Mouse (Mus musculus): ENCODE results near the gene Ccdc71l. TPM values are rescaled to one million over a fixed set of nuclear protein-coding genes. Genes with fewer than 3 reads are reported as not detected.

Ccdc71l gene
- polyA plus RNA-seq, 1 experiment from 2014 or later: 3.4 TPM

- 87% methylated on average over 2 of the region's 2 CpGs for WGBS
Measured at GRCm38 (mm10) chr12:32381011-32381410, 2.5 kb downstream of the Ccdc71l start.

DNA sequence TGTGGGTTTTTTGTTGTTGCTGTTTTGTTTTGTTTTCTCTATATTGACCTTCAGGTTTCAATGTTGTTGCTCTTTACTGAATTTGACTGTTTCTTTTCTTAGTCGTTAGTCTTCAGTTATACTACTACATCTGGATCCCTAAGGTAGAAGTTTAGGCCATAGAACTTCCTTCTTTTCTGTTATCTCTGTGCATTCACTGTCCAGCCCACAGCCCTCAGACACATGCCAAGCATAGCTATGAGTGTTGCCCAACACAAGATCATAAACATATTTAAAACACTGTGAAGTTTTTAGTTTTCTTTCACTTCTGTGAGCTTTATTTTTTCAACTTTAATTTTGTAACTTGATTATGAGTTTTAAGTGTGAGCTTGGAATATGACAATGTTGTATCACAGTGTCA, 41.0 kb downstream of the Ccdc71l start:
- Histone ChIP-seq H3K27ac (ENCODE audit: low read length) (no peak overlapping the region), H3K9ac (ENCODE audit: low read depth, low read length) (no peak overlapping the region), H3K27me3 (ENCODE audit: control insufficient read depth, insufficient read depth, low read depth, low read length) (no peaks in the 10 kb centered on the region), H3K4me3 (ENCODE audit: low read depth, low read length) (no peak overlapping the region), H3K9me3 (replicated peaks; ENCODE audit: control insufficient read depth, low read length, poor library complexity, severe bottlenecking) (no peaks in the 10 kb centered on the region), H3K4me2 (ENCODE audit: low read length) (no peak overlapping the region), H3K4me1 (ENCODE audit: control insufficient read depth, insufficient read depth, low read length) (no peaks in the 10 kb centered on the region), H3K36me3 (ENCODE audit: control insufficient read depth, insufficient read depth, low read length) (no peaks in the 10 kb centered on the region)
- 79% methylated on average over 1 of the region's 1 CpGs for WGBS
- no peak for ATAC-seq

More at GRCm38 (mm10) chr12:32381011-32381410, 2.5 kb downstream of the Ccdc71l start:
- Histone ChIP-seq H3K4me3 (ENCODE audit: low read depth, low read length) (peak overlapping the region; percentile 35), H3K9me3 (replicated peaks; ENCODE audit: control insufficient read depth, low read length, poor library complexity, severe bottlenecking) (no peaks in the 10 kb centered on the region; the same call in 1 of the 2 replicates), H3K4me1 (ENCODE audit: control insufficient read depth, insufficient read depth, low read length) (peaks cover 28% of the 10 kb centered on the region), H3K4me2 (ENCODE audit: low read length) (peak overlapping the region; percentile 82), H3K36me3 (ENCODE audit: control insufficient read depth, insufficient read depth, low read length) (no peaks in the 10 kb centered on the region), H3K27ac (ENCODE audit: low read length) (no peak overlapping the region), H3K9ac (ENCODE audit: low read depth, low read length) (no peak overlapping the region), H3K27me3 (ENCODE audit: control insufficient read depth, insufficient read depth, low read depth, low read length) (no peaks in the 10 kb centered on the region)
- ATAC-seq: no peak

GRCm38 (mm10) chr12:32427832-32428231, 49.3 kb downstream of the Ccdc71l start:
- Histone ChIP-seq H3K9me3 (replicated peaks; ENCODE audit: control insufficient read depth, low read length, poor library complexity, severe bottlenecking) (no peaks in the 10 kb centered on the region), H3K27ac (ENCODE audit: low read length) (no peak overlapping the region), H3K4me1 (ENCODE audit: control insufficient read depth, insufficient read depth, low read length) (no peaks in the 10 kb centered on the region), H3K4me3 (ENCODE audit: low read depth, low read length) (no peak overlapping the region), H3K4me2 (ENCODE audit: low read length) (no peak overlapping the region), H3K9ac (ENCODE audit: low read depth, low read length) (no peak overlapping the region), H3K27me3 (ENCODE audit: control insufficient read depth, insufficient read depth, low read depth, low read length) (no peaks in the 10 kb centered on the region), H3K36me3 (ENCODE audit: control insufficient read depth, insufficient read depth, low read length) (no peaks in the 10 kb centered on the region)
- ATAC-seq: no peak

GRCm38 (mm10) chr12:32431004-32431403, 52.5 kb downstream of the Ccdc71l start:
- Histone ChIP-seq H3K4me2 (ENCODE audit: low read length) (no peak overlapping the region), H3K27me3 (ENCODE audit: control insufficient read depth, insufficient read depth, low read depth, low read length) (no peaks in the 10 kb centered on the region), H3K4me1 (ENCODE audit: control insufficient read depth, insufficient read depth, low read length) (no peaks in the 10 kb centered on the region), H3K9me3 (replicated peaks; ENCODE audit: control insufficient read depth, low read length, poor library complexity, severe bottlenecking) (no peaks in the 10 kb centered on the region), H3K4me3 (ENCODE audit: low read depth, low read length) (no peak overlapping the region), H3K9ac (ENCODE audit: low read depth, low read length) (no peak overlapping the region), H3K27ac (ENCODE audit: low read length) (no peak overlapping the region), H3K36me3 (ENCODE audit: control insufficient read depth, insufficient read depth, low read length) (no peaks in the 10 kb centered on the region)
- ATAC-seq: no peak
- 78% methylated on average over 1 of the region's 1 CpGs for WGBS

Other genes starting within 250 kb of the Ccdc71l start
- gene Pik3cg, start 170.0 kb upstream of the Ccdc71l start, polyA plus RNA-seq (2015; fragmentation: Nextera tagmentation; extraction: Ambion mirVana): 0.82 and 1.2 TPM in 2 replicates

All from midbrain, embryonic 16.5 days (tissue).